Mouse (Mus musculus) heart, postnatal 0 days (tissue): Measurements from ENCODE around the gene Gm3336. TPM values are rescaled to one million over a fixed set of nuclear protein-coding genes. Genes with fewer than 3 reads are reported as not detected.

Experiments used
- ATAC-seq: fragments of 200-750 bp; cut with Nextera tagmentation; 2 replicates; pipeline ENCODE4 v1.8.0; 2017; ENCODE audit warnings: low read depth, moderate number of reproducible peaks, moderate library complexity; ENCODE audit not compliant: insufficient read depth
- DNase-seq: peaks from one replicate; pipeline ENCODE4 v3.0.0-alpha.2; 2016; ENCODE audit warnings: low spot score
- H3K27ac ChIP-seq: fragments of 300-500 bp; sonication (generic); 2 replicates; pipeline ENCODE4 v1.5.1; 2014; ENCODE audit warnings: low read depth, mild to moderate bottlenecking
- H3K27me3 ChIP-seq: fragments of 300-500 bp; sonication (generic); 2 replicates; pipeline ENCODE4 v1.6.1; 2014; ENCODE audit warnings: low read length, mixed read lengths; ENCODE audit not compliant: control insufficient read depth, insufficient read depth
- H3K36me3 ChIP-seq: fragments of 300-500 bp; sonication (generic); replicated peaks from 2 replicates; pipeline ENCODE4 v1.6.1; 2014; ENCODE audit warnings: low read length, mixed read lengths; ENCODE audit not compliant: control insufficient read depth, insufficient read depth
- H3K4me1 ChIP-seq: fragments of 300-500 bp; sonication (generic); 2 replicates; pipeline ENCODE4 v1.6.1; 2014; ENCODE audit warnings: antibody characterized with exemption; ENCODE audit not compliant: control insufficient read depth, insufficient read depth
- H3K4me2 ChIP-seq: fragments of 300-500 bp; sonication (generic); 2 replicates; pipeline ENCODE4 v1.6.1; 2014; ENCODE audit warnings: low read depth, mild to moderate bottlenecking, low read length, moderate library complexity
- H3K4me3 ChIP-seq: fragments of 300-500 bp; sonication (generic); 2 replicates; pipeline ENCODE4 v1.5.1; 2014; ENCODE audit warnings: low read depth, low read length
- H3K9ac ChIP-seq: fragments of 300-500 bp; sonication (generic); replicated peaks from 2 replicates; pipeline ENCODE4 v1.6.1; 2014; ENCODE audit warnings: low read depth, low read length, mixed read lengths
- H3K9me3 ChIP-seq: fragments of 300-500 bp; sonication (generic); replicated peaks from 2 replicates; pipeline ENCODE4 v1.6.1; 2016; ENCODE audit warnings: low read length; ENCODE audit not compliant: control insufficient read depth
- CTCF ChIP-seq: IDR thresholded peaks from 2 replicates; pipeline ENCODE4 v1.5.1; 2016; ENCODE audit warnings: antibody characterized with exemption, control low read depth, low read depth
- EP300 ChIP-seq: IDR thresholded peaks from 2 replicates; pipeline ENCODE4 v1.6.1; 2016; ENCODE audit warnings: antibody characterized with exemption, low read depth
- WGBS: fragments of 180-500 bp; shearing (Covaris S2); extraction: QIAGEN DNeasy Blood & Tissue Kit; methylation state at CpG from one replicate; pipeline ENCODE4 v1.1.7; 2014; 5-methylcytosine and 5-hydroxymethylcytosine counted together
- polyA plus RNA-seq: library from polyadenylated mRNA; unstranded; fragments of >200 nt; fragmentation: Nextera tagmentation; extraction: Ambion mirVana; gene quantifications from 2 replicates; pipeline ENCODE4 v1.2.1, GENCODE M21; 2015
- total RNA-seq: library from RNA; depleted of rRNA; stranded (reverse); fragments of >200 nt; gene quantifications from 2 replicates; pipeline ENCODE4 v1.2.3, GENCODE M21; 2014; ENCODE audit warnings: low replicate concordance

Gene Gm3336
- total and polyA plus RNA-seq, 2 experiments from 2014 or later: not detected

DNA sequence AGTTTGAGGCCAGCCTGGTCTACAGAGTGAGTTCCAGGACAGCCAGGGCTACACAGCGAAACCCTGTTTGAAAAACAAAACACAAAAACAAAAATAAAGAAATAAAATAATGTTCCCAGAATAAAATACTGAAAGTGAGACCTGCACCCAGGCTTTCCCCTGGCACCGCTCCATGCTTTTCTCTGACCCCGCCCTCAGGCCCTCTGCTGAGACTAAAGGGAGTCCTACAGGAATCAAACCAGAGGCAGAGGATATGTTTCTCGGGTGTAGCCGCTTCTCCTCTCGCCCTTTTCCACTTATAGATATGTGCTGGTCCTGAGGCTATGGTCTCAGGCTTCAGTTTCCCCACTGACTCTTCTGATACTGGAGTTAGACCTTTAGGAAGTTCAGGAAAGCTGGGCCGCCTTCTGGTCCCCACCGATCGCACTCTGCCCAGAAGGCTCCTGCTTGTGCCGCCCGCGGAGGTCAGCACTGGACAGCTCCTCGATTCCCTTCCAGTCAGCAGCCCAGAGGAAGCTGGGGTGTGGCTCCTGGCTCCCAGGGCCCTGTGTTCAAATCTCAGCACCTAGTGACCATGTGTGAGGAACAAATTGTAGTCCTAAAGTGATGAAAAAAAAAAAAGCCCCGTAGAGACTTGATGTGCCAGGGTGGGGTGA lies 7.6 kb downstream of the Gm3336 start:
- ATAC-seq: no peak
- DNase-seq: peak; percentile 46
- no peaks in the 10 kb centered on the region for H3K4me1 ChIP-seq
- H3K36me3 ChIP-seq: no peaks in the 10 kb centered on the region
- H3K27me3 ChIP-seq: peaks cover 46% of the 10 kb centered on the region
- H3K4me2 ChIP-seq: no peak overlapping the region
- H3K27ac ChIP-seq: no peak overlapping the region
- no peak overlapping the region for H3K9ac ChIP-seq
- 21% methylated on average over 14 of the region's 14 CpGs for WGBS
- no peak overlapping the region for H3K4me3 ChIP-seq
- H3K9me3 ChIP-seq: no peaks in the 10 kb centered on the region
- TF ChIP-seq EP300: no peak
- no peak for TF ChIP-seq CTCF

DNA sequence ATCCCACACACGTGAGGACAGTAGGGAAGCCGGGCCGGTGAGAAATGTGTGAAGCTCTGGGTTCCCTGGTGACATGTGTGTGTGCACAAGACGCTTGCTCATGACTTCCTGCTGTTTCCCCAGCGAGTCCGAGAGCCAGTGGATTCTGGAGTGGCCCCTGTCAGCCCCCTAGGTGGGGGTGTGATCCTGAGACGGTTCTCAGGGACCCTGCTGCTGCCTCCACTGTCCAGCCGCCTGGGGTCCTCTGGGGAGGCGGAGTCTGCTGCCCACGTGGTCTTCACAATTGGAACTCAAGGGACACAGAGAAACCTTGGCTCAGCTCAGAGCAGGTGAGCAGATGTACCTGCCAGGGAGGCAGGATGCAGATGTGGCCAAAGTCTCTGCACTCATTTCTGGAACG lies 8.4 kb downstream of the Gm3336 start:
- no peak overlapping the region for H3K4me3 ChIP-seq
- H3K36me3 ChIP-seq: no peaks in the 10 kb centered on the region
- DNase-seq: no peak
- no peaks in the 10 kb centered on the region for H3K4me1 ChIP-seq
- peaks cover 51% of the 10 kb centered on the region for H3K27me3 ChIP-seq
- 41% methylated on average over 11 of the region's 11 CpGs for WGBS
- no peak overlapping the region for H3K4me2 ChIP-seq
- TF ChIP-seq EP300: no peak
- no peak for TF ChIP-seq CTCF
- H3K9ac ChIP-seq: no peak overlapping the region
- ATAC-seq: no peak
- no peak overlapping the region for H3K27ac ChIP-seq
- H3K9me3 ChIP-seq: no peaks in the 10 kb centered on the region

DNA sequence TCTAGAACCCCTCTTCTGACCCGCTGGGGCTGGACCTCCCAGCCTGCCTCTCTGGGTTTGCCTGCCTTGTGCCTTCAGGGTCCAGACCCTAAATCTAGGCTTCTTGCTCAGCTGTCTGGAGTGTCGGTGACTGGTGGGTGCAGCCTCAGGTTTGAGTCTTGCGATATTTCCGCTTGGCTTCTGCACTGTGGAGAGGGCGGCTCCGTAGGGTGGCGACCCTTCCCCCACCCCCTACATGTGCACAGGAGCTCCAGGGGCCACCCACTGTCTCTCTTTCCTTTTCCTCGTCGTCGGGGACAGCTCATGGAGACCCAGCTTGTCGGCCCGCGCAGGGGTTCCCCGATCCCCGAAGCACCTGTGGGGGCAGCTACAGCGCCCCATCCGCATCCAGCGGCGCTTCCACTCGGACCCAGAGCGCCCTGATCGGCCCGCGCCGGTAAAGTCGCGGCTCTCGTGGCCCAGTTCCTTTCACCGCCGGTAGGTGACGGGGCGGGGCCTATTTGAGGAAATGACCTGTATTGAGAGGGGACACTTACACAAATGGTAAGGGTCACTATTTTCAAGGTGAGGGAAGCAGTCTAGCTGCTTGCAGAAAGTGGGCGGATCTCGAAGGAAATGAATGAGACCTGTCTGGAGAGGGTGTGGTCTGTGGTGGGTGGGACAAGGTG lies 11.6 kb downstream of the Gm3336 start:
- Histone ChIP-seq H3K36me3 (no peaks in the 10 kb centered on the region), H3K27me3 (peaks cover 63% of the 10 kb centered on the region), H3K4me3 (peak overlapping the region; percentile 27), H3K9me3 (no peaks in the 10 kb centered on the region), H3K27ac (no peak overlapping the region), H3K9ac (no peak overlapping the region), H3K4me1 (no peaks in the 10 kb centered on the region), H3K4me2 (peak overlapping the region; percentile 51)
- DNase-seq (no peak), ATAC-seq (no peak)
- TF ChIP-seq CTCF: no peak
- no peak for TF ChIP-seq EP300
- 3% methylated on average over 32 of the region's 34 CpGs for WGBS

DNA sequence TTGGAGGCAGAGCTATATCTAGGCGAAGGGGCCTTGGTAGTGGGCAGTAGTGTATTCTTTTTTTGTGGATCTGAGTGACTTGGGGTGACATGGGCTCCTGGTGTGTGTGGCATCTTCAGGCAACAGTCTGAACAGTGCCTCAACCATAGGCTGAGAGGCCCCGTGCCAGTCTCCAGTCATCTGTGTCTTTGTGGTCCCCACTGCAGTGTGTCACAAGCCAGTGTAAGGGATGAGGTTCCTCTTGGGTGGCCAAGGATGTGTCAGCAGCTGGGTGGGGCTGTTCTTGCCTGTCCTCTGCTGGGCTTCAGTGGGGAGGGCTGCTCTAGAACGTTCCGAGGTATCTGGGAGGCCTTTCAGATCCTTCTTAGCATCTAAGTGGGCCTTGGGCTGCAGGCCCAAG lies 12.6 kb downstream of the Gm3336 start:
- H3K9ac ChIP-seq: no peak overlapping the region
- TF ChIP-seq CTCF: no peak
- no peak for TF ChIP-seq EP300
- H3K27ac ChIP-seq: no peak overlapping the region
- 85% methylated on average over 4 of the region's 4 CpGs for WGBS
- H3K36me3 ChIP-seq: no peaks in the 10 kb centered on the region
- peaks cover 63% of the 10 kb centered on the region for H3K27me3 ChIP-seq
- no peaks in the 10 kb centered on the region for H3K9me3 ChIP-seq
- no peaks in the 10 kb centered on the region for H3K4me1 ChIP-seq
- H3K4me2 ChIP-seq: no peak overlapping the region
- H3K4me3 ChIP-seq: no peak overlapping the region
- ATAC-seq (no peak), DNase-seq (no peak)

DNA sequence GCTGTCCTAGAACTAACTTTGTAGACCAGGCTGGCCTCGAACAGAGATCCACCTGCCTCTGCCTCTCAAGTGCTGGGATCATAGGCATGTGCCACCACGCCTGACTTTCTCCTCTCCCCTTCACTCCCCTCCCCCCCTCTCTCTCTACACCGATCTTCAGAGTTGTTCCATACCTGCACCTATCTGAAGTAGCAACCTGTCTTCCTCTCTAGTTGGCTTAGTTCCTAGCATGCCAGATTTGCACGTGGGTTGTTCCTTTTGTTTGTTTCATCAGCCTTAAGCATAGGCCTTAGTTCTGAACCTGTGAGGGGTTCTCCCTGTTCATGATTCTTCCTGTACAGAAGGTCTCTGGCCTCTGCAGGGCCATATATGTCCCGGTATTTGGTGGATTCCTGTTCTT lies 19.4 kb downstream of the Gm3336 start:
- peaks cover 13% of the 10 kb centered on the region for H3K27me3 ChIP-seq
- no peaks in the 10 kb centered on the region for H3K9me3 ChIP-seq
- no peaks in the 10 kb centered on the region; the same call in 1 of the 2 replicates for H3K4me1 ChIP-seq
- DNase-seq (no peak), ATAC-seq (no peak)
- no peak overlapping the region for H3K9ac ChIP-seq
- no peak overlapping the region for H3K4me3 ChIP-seq
- H3K4me2 ChIP-seq: no peak overlapping the region
- no peak overlapping the region for H3K27ac ChIP-seq
- H3K36me3 ChIP-seq: no peaks in the 10 kb centered on the region
- 57% methylated on average over 5 of the region's 5 CpGs for WGBS
- TF ChIP-seq CTCF (no peak), EP300 (no peak)

DNA sequence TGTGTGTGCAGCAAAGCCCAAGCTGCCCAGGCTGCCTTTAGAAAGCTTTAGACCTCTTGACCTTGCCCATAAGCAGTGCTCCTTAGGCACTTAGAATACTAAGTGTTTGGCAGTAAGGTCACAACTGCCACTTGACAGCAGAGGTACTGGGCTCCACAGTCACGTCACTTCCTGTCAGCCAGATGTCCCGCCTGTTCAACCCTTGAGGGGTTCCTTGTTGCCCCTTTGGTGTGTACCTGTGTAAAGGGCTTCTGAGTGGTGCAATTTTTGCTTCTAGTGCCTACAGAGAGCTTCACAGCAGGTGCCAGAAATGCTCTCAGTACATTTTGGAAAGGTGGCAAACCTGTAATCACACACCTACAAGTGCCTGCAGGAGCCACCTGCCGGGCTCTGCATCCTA lies 19.9 kb downstream of the Gm3336 start:
- Histone ChIP-seq H3K36me3 (no peaks in the 10 kb centered on the region), H3K4me2 (no peak overlapping the region), H3K27ac (no peak overlapping the region), H3K4me3 (no peak overlapping the region), H3K4me1 (peaks cover 4% of the 10 kb centered on the region; the same call in 1 of the 2 replicates), H3K9ac (no peak overlapping the region), H3K9me3 (no peaks in the 10 kb centered on the region), H3K27me3 (peaks cover 14% of the 10 kb centered on the region)
- ATAC-seq (no peak), DNase-seq (no peak)
- TF ChIP-seq EP300: no peak
- no peak for TF ChIP-seq CTCF
- WGBS: 40% methylated on average over 3 of the region's 3 CpGs
